In the genomic region with DNA sequence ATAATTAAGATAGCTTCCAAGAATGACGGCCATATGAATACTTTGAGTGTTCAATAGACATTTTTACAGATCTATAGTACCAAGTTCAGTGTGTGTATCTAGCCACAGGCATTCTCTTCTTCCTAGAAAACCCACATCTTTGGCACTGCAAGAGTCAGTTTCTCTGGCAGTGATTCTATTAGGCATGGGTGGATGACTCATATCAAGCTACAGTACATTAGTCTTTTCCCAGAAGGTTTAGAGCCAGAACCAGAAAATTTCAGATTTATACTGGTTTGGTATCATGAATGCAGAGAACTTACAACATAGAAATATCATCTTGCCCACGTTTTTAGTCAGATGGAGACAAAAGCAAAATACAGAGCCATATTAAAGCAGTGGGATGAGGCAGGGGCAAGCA, we compare ENCODE assay signal across 22 mouse cellular contexts.
DNase-seq lines count a peak whose midpoint lies in the region; ATAC-seq and TF ChIP-seq lines count a peak whose summit lies in the region.
"Had no signal": no experiment of that assay in that cellular context is flagged by ENCODE, and none has a peak within 500 bp of the region (broad histone marks: within the 10 kb centered on the region; RNA-seq: fewer than 3 reads in every experiment).

No protein-coding gene starts in this region.

- TF ChIP-seq CTCF in layer of hippocampus, adult 2 months (conservative IDR thresholded peaks at IDR 0.05), result no peak

- peak; percentile 73; the same call in 1 of the 2 replicates for ATAC-seq in frontal cortex, adult (ENCODE audit: low TSS enrichment)
- ATAC-seq: forebrain, embryonic 16.5 days; hindbrain, embryonic 16.5 days had no signal

- no peak for DNase-seq in frontal cortex, postnatal 25 days (ENCODE audit: low spot score in 2 of 2)
- peak in 1 of 2 experiments; percentile 18 for DNase-seq in layer of hippocampus, adult 2 months (ENCODE audit: low spot score in 2 of 2)
- DNase-seq in layer of hippocampus, postnatal 25 days (ENCODE audit: extremely low spot score in 1 of 2, low spot score in 1 of 2), result no peak
- peak; percentile 78 for DNase-seq in Muller cell, postnatal 12 days (ENCODE audit: inconsistent ontology term)
- DNase-seq in telencephalon, adult 2 months (ENCODE audit: low read depth, low spot score), result peak; percentile 24
- no peak for DNase-seq in urinary bladder, adult 18-20 months (ENCODE audit: low spot score in 2 of 2)
- DNase-seq: adrenal gland, adult 2 months; adrenal gland, postnatal 25 days; cerebellum, adult 8-10 months; cerebellum, postnatal 14 days; embryo, embryonic 11 days; gastrocnemius, postnatal 10 days; heart, adult 18-20 months; heart, postnatal 10 days; heart, postnatal 4 days had no signal

- 0 out of 2 replicates have a peak overlapping the region, but pooled peaks have one; percentile 18 for H3K27ac ChIP-seq in layer of hippocampus, adult 2 months
- H3K27ac ChIP-seq: embryonic facial prominence, embryonic 12.5 days; forebrain, embryonic 12.5 days; heart, embryonic 10.5 days; hindbrain, embryonic 12.5 days had no signal

- no peak overlapping the region for H3K4me3 ChIP-seq in layer of hippocampus, adult 2 months
- H3K4me3 ChIP-seq: embryonic facial prominence, embryonic 12.5 days; forebrain, embryonic 12.5 days; heart, embryonic 10.5 days; hindbrain, embryonic 12.5 days had no signal

Comparison
In these comparisons a context has a peak if more than half of its experiments do, and no peak if none do; other contexts are left out.
1. DNase-seq: peak in Muller cell, postnatal 12 days (single experiment) and telencephalon, adult 2 months (single experiment); none in frontal cortex, postnatal 25 days (0 of 2), layer of hippocampus, postnatal 25 days (0 of 2) and urinary bladder, adult 18-20 months (0 of 2).